Mouse (Mus musculus): ENCODE measurements around the gene Tyrobp. TPM values are rescaled to one million over a fixed set of nuclear protein-coding genes. Genes with fewer than 3 reads are reported as not detected.

The Tyrobp gene
- polyA plus RNA-seq, 1 experiment from 2014 or later, result 51.1 TPM

- Histone ChIP-seq H3K9ac (no peak overlapping the region), H3K4me1 (no peaks in the 10 kb centered on the region), H3K9me3 (replicated peaks) (no peaks in the 10 kb centered on the region), H3K36me3 (peaks cover 28% of the 10 kb centered on the region), H3K4me2 (no peak overlapping the region), H3K27ac (no peak overlapping the region), H3K27me3 (replicated peaks) (peaks cover 6% of the 10 kb centered on the region), H3K4me3 (no peak overlapping the region)
- 30% methylated on average over 2 of the region's 2 CpGs for WGBS (ENCODE audit: insufficient replicate concordance)
- no peak for ATAC-seq
Measured at GRCm38 (mm10) chr7:30430191-30430590, 16.6 kb downstream of the Tyrobp start.

- no peak for ATAC-seq
- Histone ChIP-seq H3K36me3 (peaks cover 14% of the 10 kb centered on the region), H3K9me3 (replicated peaks) (no peaks in the 10 kb centered on the region), H3K4me3 (no peak overlapping the region), H3K27ac (no peak overlapping the region), H3K4me2 (no peak overlapping the region), H3K9ac (no peak overlapping the region), H3K4me1 (no peaks in the 10 kb centered on the region), H3K27me3 (replicated peaks) (peaks cover 22% of the 10 kb centered on the region)
- 13% methylated on average over 3 of the region's 3 CpGs for WGBS (ENCODE audit: insufficient replicate concordance)
Measured at GRCm38 (mm10) chr7:30431793-30432192, 18.2 kb downstream of the Tyrobp start.

GRCm38 (mm10) chr7:30434238-30434637 is 20.7 kb downstream of the Tyrobp start:
- Histone ChIP-seq H3K9ac (no peak overlapping the region), H3K27me3 (replicated peaks) (peaks cover 43% of the 10 kb centered on the region), H3K36me3 (no peaks in the 10 kb centered on the region), H3K4me3 (no peak overlapping the region), H3K9me3 (replicated peaks) (no peaks in the 10 kb centered on the region), H3K27ac (no peak overlapping the region), H3K4me1 (no peaks in the 10 kb centered on the region), H3K4me2 (no peak overlapping the region)
- ATAC-seq, result no peak
- WGBS (ENCODE audit: insufficient replicate concordance), result 2% methylated on average over 10 of the region's 10 CpGs

GRCm38 (mm10) chr7:30434701-30435100 is 21.1 kb downstream of the Tyrobp start:
- no peak overlapping the region for H3K27ac ChIP-seq
- H3K9me3 ChIP-seq (replicated peaks), result no peaks in the 10 kb centered on the region
- no peak overlapping the region for H3K4me3 ChIP-seq
- 53% methylated on average over 10 of the region's 10 CpGs for WGBS (ENCODE audit: insufficient replicate concordance)
- H3K4me2 ChIP-seq, result no peak overlapping the region
- H3K9ac ChIP-seq, result no peak overlapping the region
- ATAC-seq, result no peak
- no peaks in the 10 kb centered on the region for H3K4me1 ChIP-seq
- H3K27me3 ChIP-seq (replicated peaks), result peaks cover 46% of the 10 kb centered on the region
- H3K36me3 ChIP-seq, result no peaks in the 10 kb centered on the region

GRCm38 (mm10) chr7:30435156-30435555 is 21.6 kb downstream of the Tyrobp start:
- H3K36me3 ChIP-seq, result no peaks in the 10 kb centered on the region
- no peaks in the 10 kb centered on the region for H3K4me1 ChIP-seq
- no peaks in the 10 kb centered on the region for H3K9me3 ChIP-seq (replicated peaks)
- 22% methylated on average over 9 of the region's 9 CpGs for WGBS (ENCODE audit: insufficient replicate concordance)
- H3K4me3 ChIP-seq, result no peak overlapping the region
- no peak for ATAC-seq
- peaks cover 50% of the 10 kb centered on the region for H3K27me3 ChIP-seq (replicated peaks)
- no peak overlapping the region for H3K9ac ChIP-seq
- H3K27ac ChIP-seq, result no peak overlapping the region
- H3K4me2 ChIP-seq, result no peak overlapping the region

GRCm38 (mm10) chr7:30436879-30437278 is 23.3 kb downstream of the Tyrobp start:
- H3K27ac ChIP-seq, result no peak overlapping the region
- no peaks in the 10 kb centered on the region for H3K9me3 ChIP-seq (replicated peaks)
- ATAC-seq, result no peak
- H3K27me3 ChIP-seq (replicated peaks), result peaks cover 63% of the 10 kb centered on the region
- H3K4me1 ChIP-seq, result no peaks in the 10 kb centered on the region
- WGBS (ENCODE audit: insufficient replicate concordance), result 14% methylated on average over 10 of the region's 10 CpGs
- H3K36me3 ChIP-seq, result no peaks in the 10 kb centered on the region
- H3K4me3 ChIP-seq, result no peak overlapping the region
- no peak overlapping the region for H3K9ac ChIP-seq
- H3K4me2 ChIP-seq, result no peak overlapping the region

GRCm38 (mm10) chr7:30439734-30440133 is 26.2 kb downstream of the Tyrobp start:
- Histone ChIP-seq H3K4me2 (no peak overlapping the region), H3K4me3 (no peak overlapping the region), H3K9ac (no peak overlapping the region), H3K27me3 (replicated peaks) (peaks cover 89% of the 10 kb centered on the region), H3K4me1 (peaks cover 9% of the 10 kb centered on the region), H3K9me3 (replicated peaks) (no peaks in the 10 kb centered on the region), H3K36me3 (no peaks in the 10 kb centered on the region), H3K27ac (no peak overlapping the region)
- ATAC-seq, result no peak
- 63% methylated on average over 13 of the region's 13 CpGs for WGBS (ENCODE audit: insufficient replicate concordance)

- no peak for ATAC-seq
- Histone ChIP-seq H3K9me3 (replicated peaks) (no peaks in the 10 kb centered on the region), H3K4me2 (no peak overlapping the region), H3K27me3 (replicated peaks) (peaks cover 90% of the 10 kb centered on the region), H3K4me3 (no peak overlapping the region), H3K9ac (no peak overlapping the region), H3K27ac (no peak overlapping the region), H3K4me1 (peaks cover 18% of the 10 kb centered on the region), H3K36me3 (no peaks in the 10 kb centered on the region)
- WGBS (ENCODE audit: insufficient replicate concordance), result 20% methylated on average over 4 of the region's 5 CpGs
Measured at GRCm38 (mm10) chr7:30440697-30441096, 27.1 kb downstream of the Tyrobp start.

- Histone ChIP-seq H3K27me3 (replicated peaks) (peaks cover 85% of the 10 kb centered on the region), H3K4me1 (peaks cover 20% of the 10 kb centered on the region), H3K27ac (no peak overlapping the region), H3K36me3 (no peaks in the 10 kb centered on the region), H3K9me3 (replicated peaks) (peaks cover 10% of the 10 kb centered on the region; the same call in 1 of the 2 replicates), H3K9ac (no peak overlapping the region), H3K4me2 (peak overlapping the region; percentile 78; the same call in 1 of the 2 replicates), H3K4me3 (no peak overlapping the region)
- ATAC-seq, result no peak
- WGBS (ENCODE audit: insufficient replicate concordance), result 15% methylated on average over 9 of the region's 9 CpGs
Measured at GRCm38 (mm10) chr7:30443696-30444095, 30.1 kb downstream of the Tyrobp start.

GRCm38 (mm10) chr7:30444154-30444970 is 30.8 kb downstream of the Tyrobp start:
- Histone ChIP-seq H3K4me2 (peak overlapping the region; percentile 78), H3K27ac (no peak overlapping the region), H3K36me3 (no peaks in the 10 kb centered on the region), H3K4me1 (peaks cover 20% of the 10 kb centered on the region), H3K4me3 (peak overlapping the region; percentile 61), H3K27me3 (replicated peaks) (peaks cover 79% of the 10 kb centered on the region), H3K9me3 (replicated peaks) (peaks cover 10% of the 10 kb centered on the region; the same call in 1 of the 2 replicates), H3K9ac (0 out of 2 replicates have a peak overlapping the region, but pooled peaks have one; percentile 59)
- no peak for ATAC-seq
- 2% methylated on average over 38 of the region's 38 CpGs for WGBS (ENCODE audit: insufficient replicate concordance)

GRCm38 (mm10) chr7:30444971-30445751 is 31.6 kb downstream of the Tyrobp start, which contains the start of gene Aplp1:
Aplp1 (minus strand) TSS chr7:30445535.
- peaks cover 80% of the 10 kb centered on the region for H3K27me3 ChIP-seq (replicated peaks)
- under 1% methylated on average over 44 of the region's 72 CpGs for WGBS (ENCODE audit: insufficient replicate concordance)
- peak within 1 kb of the TSS; percentile 61 for H3K4me3 ChIP-seq
- H3K36me3 ChIP-seq, result no peaks in the 10 kb centered on the region
- H3K4me2 ChIP-seq, result peak within 1 kb of the TSS; percentile 78
- peak within 1 kb of the TSS; percentile 59 for H3K9ac ChIP-seq
- H3K9me3 ChIP-seq (replicated peaks), result peaks cover 10% of the 10 kb centered on the region; the same call in 1 of the 2 replicates
- peaks cover 20% of the 10 kb centered on the region for H3K4me1 ChIP-seq
- ATAC-seq, result peak; percentile 33
- no peak within 1 kb of the TSS for H3K27ac ChIP-seq

- no peak overlapping the region for H3K4me3 ChIP-seq
- H3K9me3 ChIP-seq (replicated peaks), result peaks cover 10% of the 10 kb centered on the region; the same call in 1 of the 2 replicates
- ATAC-seq, result no peak
- 60% methylated on average over 7 of the region's 7 CpGs for WGBS (ENCODE audit: insufficient replicate concordance)
- H3K27ac ChIP-seq, result no peak overlapping the region
- peaks cover 12% of the 10 kb centered on the region for H3K4me1 ChIP-seq
- no peak overlapping the region for H3K4me2 ChIP-seq
- peaks cover 80% of the 10 kb centered on the region for H3K27me3 ChIP-seq (replicated peaks)
- no peak overlapping the region for H3K9ac ChIP-seq
- no peaks in the 10 kb centered on the region for H3K36me3 ChIP-seq
Measured at GRCm38 (mm10) chr7:30450241-30450640, 36.7 kb downstream of the Tyrobp start.

Data from liver, embryonic 12.5 days (tissue).